Mouse (Mus musculus) layer of hippocampus, postnatal 14 days (tissue): ENCODE data around the gene Tmem217. TPM values are rescaled to one million over a fixed set of nuclear protein-coding genes. Genes with fewer than 3 reads are reported as not detected.
A peak's percentile ranks its signal among the peaks of the same experiment; 100 is the strongest.
"Not testable (repeated sequence)": the region's sequence is repeated elsewhere in the genome, so short reads cannot be mapped to it uniquely, and the experiment has no call there.

Experiments used
- DNase-seq, 2 experiments: peaks; one replicate each; pipeline ENCODE4 v3.0.0; 2021 to 2022; ENCODE audit warnings: low spot score in 2 of 2, mixed read lengths in 1 of 2
- total RNA-seq, 2 experiments: library from RNA; stranded (reverse); gene quantifications; 2 replicates each; pipeline ENCODE4 v1.2.3; 2021

Tmem217 gene
- total RNA-seq, 2 experiments from 2014 or later: not detected

GRCm38 (mm10) chr17:29549543-29550428 is 2.4 kb downstream of the Tmem217 start, which contains the start of the genes Gm17657 and Tbc1d22b:
Gm17657 (minus strand) TSS chr17:29549638.
Tbc1d22b (plus strand) TSS chr17:29549785.
- peak; percentile 89 to 94 for DNase-seq

GRCm38 (mm10) chr17:29548994-29549393 is 3.2 kb downstream of the Tmem217 start:
- no peak for DNase-seq

GRCm38 (mm10) chr17:29548494-29548893 is 3.7 kb downstream of the Tmem217 start:
- DNase-seq: no peak

- no peak for DNase-seq
Observed at GRCm38 (mm10) chr17:29545241-29545640, 6.9 kb downstream of the Tmem217 start.

- no peak for DNase-seq
Observed at GRCm38 (mm10) chr17:29544064-29544463, 8.1 kb downstream of the Tmem217 start.

- peak; percentile 55 to 68 for DNase-seq
Observed at GRCm38 (mm10) chr17:29542831-29543690, 9.1 kb downstream of the Tmem217 start.

GRCm38 (mm10) chr17:29541419-29541818 is 10.8 kb downstream of the Tmem217 start:
- peak in 1 of 2 experiments; percentile 31 for DNase-seq

- no peak for DNase-seq
Observed at GRCm38 (mm10) chr17:29540426-29540825, 11.8 kb downstream of the Tmem217 start.

- DNase-seq: no peak
Observed at GRCm38 (mm10) chr17:29533866-29534265, 18.3 kb downstream of the Tmem217 start.

GRCm38 (mm10) chr17:29531757-29532384 is 20.3 kb downstream of the Tmem217 start:
- no peak for DNase-seq

GRCm38 (mm10) chr17:29531278-29531677 is 20.9 kb downstream of the Tmem217 start:
- no peak for DNase-seq

- DNase-seq: no peak
Observed at GRCm38 (mm10) chr17:29530508-29530907, 21.7 kb downstream of the Tmem217 start.

- DNase-seq: no peak
Observed at GRCm38 (mm10) chr17:29528568-29529187, 23.5 kb downstream of the Tmem217 start.

- DNase-seq: no peak
Observed at GRCm38 (mm10) chr17:29525613-29526012, 26.6 kb downstream of the Tmem217 start.

GRCm38 (mm10) chr17:29519731-29520130 is 32.5 kb downstream of the Tmem217 start:
- no peak for DNase-seq

- DNase-seq: not testable (repeated sequence)
Observed at GRCm38 (mm10) chr17:29518665-29519064, 33.5 kb downstream of the Tmem217 start.

GRCm38 (mm10) chr17:29514435-29514834 is 37.8 kb downstream of the Tmem217 start:
- DNase-seq: peak; percentile 85 to 90

GRCm38 (mm10) chr17:29513044-29513730 is 39.0 kb downstream of the Tmem217 start:
- DNase-seq: peak in 1 of 2 experiments; percentile 29

- no peak for DNase-seq
Observed at GRCm38 (mm10) chr17:29510691-29511090, 41.5 kb downstream of the Tmem217 start.
